Mouse (Mus musculus) heart, postnatal 36 days (tissue): ENCODE data around the gene Slc38a1. TPM values are rescaled to one million over a fixed set of nuclear protein-coding genes. Genes with fewer than 3 reads are reported as not detected.

Experiments
- DNase-seq, 2 experiments: peaks; one replicate each; pipeline ENCODE4 v3.0.0; 2021 to 2022
- intact Hi-C: fragments of 180-260 bp; cut with DNase I; formaldehyde crosslinking; loops from one replicate; pipeline ENCODE4 v1.15.1; 2025
- total RNA-seq, 2 experiments: library from RNA; stranded (reverse); gene quantifications; 2 replicates each; pipeline ENCODE4 v1.2.3; 2021

Gene Slc38a1
- total RNA-seq, 2 experiments from 2014 or later = 11.2 to 20.3 TPM

DNA sequence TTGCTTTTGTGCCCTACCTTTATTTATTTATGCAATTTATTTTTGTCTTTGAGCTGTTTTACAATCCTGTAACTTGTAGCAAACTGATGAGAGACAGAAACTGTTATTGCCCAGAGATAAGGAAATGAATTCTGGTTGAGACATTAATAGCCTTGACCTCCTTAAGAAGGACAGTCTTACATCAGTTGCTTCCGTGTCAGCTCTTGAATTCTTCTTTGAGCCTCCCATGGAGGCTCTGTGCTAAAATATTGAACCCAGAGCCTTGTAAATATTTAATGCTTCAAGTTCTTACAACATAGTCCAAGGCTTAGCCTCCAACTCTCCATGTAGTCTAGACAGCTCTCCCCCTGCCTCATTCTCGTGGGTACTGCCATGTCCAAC lies 73.7 kb downstream of the Slc38a1 start:
- intact Hi-C loops = loop anchor here (5.0 kb wide), 2 partner anchors 33 to 73 kb away; partner anchors contain the start of gene Slc38a1
- DNase-seq = no peak

DNA sequence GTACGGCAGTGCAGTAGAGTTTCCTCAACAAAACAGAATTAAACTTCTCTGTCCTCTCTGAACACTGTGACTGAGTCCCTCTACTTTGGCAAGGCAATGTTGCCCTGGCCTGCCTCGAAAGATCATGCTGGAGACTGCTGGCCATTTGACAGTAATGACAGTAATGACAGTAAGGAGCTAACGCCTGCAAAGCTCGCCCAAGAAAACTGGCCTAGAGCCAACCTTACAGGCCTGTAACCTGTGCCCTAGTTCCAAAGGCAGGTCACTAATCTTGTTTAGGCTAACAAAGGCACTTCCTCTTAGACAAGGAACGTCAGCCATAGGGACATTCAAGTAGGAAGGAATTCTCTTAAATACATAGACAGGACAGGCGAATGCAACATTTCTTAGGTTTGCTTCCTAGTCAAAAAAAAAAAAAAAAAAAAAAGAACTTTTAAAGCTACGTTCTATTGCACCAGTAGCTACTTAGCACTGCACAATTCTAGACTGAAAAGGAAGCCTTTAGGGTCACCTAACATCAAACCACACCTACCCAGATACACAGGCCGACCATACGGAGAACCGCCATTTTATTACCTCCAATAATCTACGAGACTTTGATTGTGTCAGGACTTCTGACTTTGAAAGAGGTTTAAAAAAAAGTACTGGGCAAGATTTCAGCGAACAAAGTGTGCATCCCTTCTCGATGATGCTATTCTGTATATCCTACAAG lies 74.3 kb downstream of the Slc38a1 start:
- peak; percentile 38 to 50 for DNase-seq
- intact Hi-C loops = loop anchor here (5.0 kb wide), 2 partner anchors 34 to 74 kb away; partner anchors contain the start of gene Slc38a1

DNA sequence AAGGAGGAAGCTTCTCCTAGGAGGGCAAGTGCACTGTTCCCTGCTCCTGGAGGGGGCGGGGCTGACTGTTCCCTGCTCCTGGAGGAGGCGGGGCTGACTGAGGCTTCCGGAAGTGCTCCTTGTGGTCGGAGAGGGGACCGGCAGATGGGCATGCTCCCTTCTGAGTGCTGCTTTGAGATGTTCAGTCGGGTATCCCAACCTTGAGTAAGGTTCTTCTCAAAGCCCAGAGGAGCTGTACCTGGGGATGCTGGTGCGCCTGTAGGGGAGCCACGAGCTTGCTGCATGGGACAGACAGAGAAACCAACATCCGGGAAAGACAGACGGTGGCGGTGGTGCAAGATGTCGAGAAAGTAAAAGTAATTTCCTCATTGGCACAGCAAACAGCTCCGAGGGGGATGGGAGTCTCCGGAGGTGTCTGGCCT lies 75.9 kb downstream of the Slc38a1 start:
- intact Hi-C loops = loop anchor here (5.0 kb wide), 2 partner anchors 35 to 75 kb away; partner anchors contain the start of gene Slc38a1
- peak; percentile 42 to 50 for DNase-seq

DNA sequence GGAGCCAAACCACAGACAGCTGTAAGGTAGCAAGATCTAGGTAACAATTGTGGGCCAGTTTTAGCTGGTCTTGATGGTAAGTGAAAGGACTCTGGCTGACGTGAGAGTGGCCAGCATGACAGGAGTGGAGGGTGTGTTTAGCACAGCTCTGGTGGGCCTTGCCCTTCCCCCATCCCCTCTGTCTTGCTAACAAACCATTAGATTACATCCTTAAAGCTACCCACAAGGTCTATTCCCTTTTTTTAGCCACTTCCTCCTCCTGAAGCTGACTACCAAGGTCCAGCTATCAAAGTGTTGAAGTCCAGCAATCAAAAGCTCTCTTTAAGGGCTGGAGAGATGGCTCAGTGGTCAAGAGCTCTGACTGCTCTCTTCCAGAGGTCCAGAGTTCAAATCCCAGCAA lies 78.9 kb downstream of the Slc38a1 start:
- intact Hi-C loops = no loop called here
- no peak for DNase-seq

DNA sequence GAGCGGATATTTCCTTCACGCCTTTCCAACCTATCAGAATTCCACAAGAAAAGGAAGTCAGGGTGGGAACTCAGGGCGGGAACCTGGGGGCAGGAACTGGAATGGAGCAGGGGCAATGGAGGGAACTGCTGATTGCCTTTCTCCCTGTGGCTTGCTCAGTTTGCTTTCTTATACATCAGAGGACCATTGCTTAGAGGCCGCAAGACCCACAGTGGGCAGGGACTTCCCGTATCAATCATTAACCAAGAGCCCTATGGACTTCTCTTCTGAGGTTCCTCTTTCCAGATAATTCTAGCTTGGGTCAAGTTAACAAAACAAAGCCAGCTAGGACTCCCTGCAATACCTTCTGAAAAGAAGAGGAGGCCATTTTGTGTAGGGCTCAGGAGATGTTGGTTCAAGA lies 80.2 kb downstream of the Slc38a1 start:
- intact Hi-C loops = no loop called here
- DNase-seq = no peak

DNA sequence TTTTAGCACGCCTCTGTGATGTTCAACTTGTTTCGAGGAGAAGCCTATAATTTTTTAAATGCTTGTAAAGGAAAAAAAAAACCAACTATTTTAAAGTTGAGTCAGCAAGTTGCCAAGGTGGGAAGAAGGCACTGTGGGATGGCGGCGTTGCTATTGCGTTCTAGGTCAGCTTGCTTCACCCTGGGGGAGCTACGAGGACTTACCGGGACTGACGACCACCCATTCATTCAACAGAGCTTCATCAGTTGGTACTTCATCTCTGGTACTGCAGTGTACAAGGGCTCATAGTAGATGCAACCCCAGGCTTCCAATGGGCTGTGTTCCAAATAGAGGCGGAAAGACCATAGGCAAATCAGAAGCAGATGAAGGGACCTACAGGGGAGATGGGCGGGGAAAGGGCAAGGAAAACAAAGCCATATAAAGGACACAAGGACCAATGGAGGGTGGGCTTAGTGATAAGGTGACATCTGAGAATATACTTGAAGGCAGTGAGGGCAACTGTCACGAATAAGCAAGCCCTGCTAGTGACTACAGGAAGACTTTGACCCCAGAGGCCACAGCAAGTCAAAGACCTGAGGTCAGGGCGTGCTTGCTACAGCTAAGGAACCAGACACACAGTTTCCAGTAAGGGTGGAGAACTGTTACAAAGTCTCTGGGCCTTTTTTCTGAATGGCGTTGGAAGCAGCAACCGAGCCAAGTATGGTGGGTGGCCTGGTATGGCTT lies 82.0 kb downstream of the Slc38a1 start:
- intact Hi-C loops = no loop called here
- no peak for DNase-seq

DNA sequence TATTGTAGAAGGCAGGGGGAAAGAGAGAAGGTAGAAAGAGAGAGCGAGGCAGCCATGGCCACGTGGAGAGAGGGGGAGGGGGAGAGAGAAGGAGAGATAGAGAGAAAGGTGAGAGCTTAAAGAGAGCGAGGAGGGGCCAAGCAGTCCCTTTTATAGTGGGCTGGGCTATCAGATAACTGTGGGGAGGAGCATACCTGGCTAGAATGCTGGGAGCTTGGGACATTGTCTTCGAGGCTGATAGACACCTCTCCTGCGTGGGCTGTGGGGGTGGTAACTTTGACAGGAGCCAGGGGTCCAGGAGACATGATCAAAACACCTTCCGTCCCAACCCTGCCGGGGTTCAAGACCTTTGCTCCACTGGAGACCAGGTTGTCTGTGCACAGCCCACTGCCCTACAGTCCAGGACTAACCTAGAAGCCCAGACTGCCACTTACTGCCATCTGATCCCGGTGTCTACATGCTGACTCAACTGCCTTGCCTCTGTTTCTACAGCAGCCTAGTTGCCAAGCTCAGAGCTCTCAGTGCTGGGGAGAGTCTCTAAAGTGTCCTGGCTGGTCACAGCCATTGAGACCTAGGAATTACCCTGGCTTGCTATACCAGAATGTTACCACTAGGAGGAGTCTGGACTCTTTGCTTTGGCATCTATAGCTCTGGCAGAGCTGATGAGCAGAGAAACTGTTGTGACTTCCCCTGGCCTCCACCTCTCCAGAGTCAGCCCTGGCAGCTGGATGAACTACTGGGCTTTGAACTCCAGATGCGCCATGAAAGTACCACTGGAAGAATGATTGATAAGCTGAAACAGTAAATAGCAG lies 90.9 kb downstream of the Slc38a1 start:
- intact Hi-C loops = loop anchor here (5.0 kb wide), 1 partner anchor 386 kb away; no protein-coding TSS in a partner anchor
- DNase-seq = peak; percentile 45 to 58

DNA sequence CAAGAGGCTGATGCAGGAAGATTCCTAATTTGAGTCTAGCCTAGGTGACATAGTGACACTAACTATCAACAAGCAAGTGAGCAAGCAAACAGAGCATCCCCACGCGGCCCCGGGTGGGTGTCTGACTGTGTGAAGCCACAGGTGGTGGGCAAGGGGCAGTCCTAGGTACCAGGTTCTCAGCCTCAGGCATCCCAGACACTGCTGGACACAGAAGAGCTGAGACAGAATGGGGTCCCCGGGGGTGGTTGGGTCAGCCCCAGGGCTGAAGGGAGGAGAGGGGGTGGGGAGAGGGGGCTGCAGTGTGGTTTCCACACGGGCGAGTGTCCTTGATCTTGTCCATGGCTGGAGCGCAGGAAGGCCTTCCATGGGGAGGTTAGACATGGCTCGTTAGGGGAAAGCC lies 91.6 kb downstream of the Slc38a1 start:
- no peak for DNase-seq
- intact Hi-C loops = loop anchor here (5.0 kb wide), 1 partner anchor 386 kb away; no protein-coding TSS in a partner anchor

DNA sequence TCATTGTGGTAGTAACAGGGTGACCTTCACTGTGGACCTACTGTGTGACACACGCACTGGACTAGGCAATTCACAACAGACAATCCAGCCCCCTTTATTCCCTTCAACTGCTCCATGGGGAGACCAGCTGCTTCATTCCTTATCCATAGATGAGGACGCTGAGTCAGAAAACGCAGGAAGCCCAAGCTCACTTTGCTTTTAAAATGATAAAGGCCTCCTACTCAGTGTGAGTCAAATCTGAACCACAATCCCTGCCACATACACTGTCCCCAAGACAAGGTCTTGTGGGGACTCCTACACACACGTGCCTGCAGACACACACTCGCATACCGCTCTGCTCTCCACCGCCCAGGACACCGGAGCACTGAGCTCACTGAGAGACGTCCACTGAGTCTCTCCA lies 94.3 kb downstream of the Slc38a1 start:
- DNase-seq = no peak
- intact Hi-C loops = no loop called here

DNA sequence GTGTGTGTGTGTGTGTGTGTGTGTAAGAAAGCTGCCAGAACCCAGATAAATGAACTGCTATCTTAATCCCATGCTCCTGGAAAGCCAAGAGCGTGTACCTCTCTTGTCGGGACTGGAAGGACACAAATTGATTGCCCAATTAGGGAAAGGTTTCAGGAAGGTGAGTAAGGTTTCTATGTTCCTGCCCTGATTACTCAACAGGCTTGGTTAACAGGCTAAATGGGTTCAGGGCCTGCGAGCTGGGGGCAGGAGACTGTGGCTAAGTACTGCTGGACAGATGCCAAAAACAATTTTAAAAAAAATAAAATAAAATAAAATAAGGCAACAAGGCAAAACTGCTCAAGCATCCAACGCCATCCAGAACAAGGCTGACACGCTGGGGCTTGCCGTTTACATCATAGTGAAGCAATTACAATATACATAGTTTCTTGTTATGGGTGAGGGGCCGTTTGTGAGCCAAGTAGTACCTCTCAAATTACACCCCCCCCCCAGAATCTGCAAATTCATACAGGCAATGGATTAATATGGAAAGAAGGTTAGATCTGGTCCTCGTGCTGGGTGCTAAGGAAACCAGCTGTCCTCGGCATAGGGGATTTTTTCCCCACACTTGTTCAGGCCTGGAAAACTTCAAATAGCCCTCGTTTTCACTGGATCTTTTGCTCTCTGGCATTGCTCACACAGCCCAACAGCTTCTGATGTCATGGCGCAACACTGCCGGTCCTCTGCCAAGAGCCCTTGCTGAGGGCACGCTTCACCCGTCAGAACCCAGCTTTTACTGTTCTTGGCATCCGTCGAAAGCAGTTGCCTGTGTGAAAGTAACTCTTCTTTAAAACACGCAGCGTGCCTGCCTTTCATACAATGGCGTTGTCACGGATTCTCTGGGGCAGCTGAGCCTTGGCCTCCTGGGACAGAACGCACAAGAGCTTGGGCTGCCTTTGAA lies 95.2 kb downstream of the Slc38a1 start:
- no peak for DNase-seq
- intact Hi-C loops = no loop called here

DNA sequence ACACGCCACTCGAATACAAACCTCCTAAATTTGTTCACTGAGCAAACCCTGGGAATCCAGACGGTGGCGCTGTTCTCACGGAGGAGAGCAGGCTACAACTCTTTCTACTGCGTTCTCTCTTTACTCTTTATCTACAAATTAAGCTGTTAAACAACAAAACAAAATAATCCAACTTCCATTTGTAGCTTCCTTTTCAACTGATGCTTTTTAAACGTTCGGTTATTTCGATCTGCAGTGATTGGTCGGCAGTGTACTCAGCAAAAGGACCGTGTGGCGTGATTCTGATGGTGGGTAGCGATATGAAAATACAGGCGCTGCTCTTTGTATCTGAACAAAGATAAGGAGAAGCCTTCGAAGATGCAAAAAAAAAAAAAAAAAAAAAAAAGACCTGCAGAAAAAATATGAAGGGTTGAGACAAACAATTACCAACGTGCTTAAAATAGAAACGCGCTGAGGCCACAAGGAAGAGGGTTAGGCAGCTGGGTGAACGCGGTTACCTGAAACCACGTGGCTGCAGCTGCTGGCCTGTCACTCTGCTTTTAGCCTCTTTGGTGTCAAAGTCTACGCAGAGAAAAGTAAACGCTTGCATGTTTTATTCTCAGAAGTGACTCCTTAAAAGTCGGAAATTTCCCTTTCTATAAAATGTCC lies 99.4 kb downstream of the Slc38a1 start:
- intact Hi-C loops = loop anchor here (2.0 to 5.0 kb wide), 2 partner anchors 123 to 409 kb away; no protein-coding TSS in a partner anchor
- peak; percentile 48 to 65 for DNase-seq

DNA sequence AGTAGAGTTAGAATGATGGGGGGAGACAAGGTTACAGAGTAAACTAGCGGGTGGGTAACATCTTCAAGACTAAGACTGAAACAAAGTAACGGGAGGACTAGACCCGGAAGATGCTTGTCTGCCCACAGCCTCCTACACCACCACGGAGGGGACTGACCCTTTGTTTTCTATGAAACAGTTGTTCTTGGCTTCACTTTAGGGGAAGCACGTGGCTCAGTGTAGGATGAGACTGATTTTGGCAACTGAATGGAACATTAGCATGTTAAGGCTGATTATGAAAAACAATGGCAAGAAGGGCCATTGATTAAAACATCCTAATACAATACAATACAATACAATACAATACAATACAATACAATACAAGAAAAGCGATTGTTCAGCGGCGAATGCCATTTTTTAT lies 100.6 kb downstream of the Slc38a1 start:
- DNase-seq = no peak
- intact Hi-C loops = loop anchor here (2.0 to 5.0 kb wide), 2 partner anchors 125 to 410 kb away; no protein-coding TSS in a partner anchor

DNA sequence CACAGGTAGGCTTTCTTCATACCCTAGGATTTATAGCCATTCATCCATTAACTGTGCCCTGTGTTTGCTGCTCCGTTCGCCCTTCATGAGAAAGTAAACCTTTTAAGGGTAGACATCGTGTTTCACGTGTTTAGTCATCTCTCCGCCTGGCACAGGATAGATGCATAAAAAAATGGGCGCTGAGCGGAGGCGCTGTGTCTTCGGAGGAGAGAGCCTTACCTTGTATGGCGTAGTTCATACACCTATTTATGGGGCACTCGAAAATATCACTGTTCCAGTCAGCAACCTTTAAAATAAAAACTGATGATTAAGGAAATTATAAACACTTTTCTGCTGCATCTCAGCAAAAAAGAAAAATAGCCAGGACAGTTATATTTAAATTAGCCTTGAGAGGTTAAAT lies 105.4 kb downstream of the Slc38a1 start:
- intact Hi-C loops = loop anchor here (10.0 kb wide), 1 partner anchor 648 kb away; no protein-coding TSS in a partner anchor

DNA sequence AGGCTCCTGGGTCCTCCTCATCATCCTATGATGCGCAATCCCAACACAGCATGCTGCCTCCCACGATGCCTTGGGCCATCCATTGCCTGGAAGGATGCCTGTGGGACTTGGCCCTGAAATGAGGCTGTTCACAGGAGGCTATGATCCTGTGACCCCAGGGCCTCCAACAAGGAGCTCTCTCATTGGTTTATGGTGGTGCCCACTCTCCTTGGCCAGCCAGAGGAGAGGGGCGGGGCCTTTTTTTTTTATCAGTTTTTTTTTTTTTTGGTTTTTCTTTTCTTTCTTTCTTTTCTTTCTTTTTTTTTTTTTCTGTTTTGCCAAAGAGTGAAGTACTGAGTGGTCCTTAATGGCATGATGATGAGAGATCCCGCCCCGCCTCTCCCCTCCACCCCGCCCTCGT lies 106.3 kb downstream of the Slc38a1 start:
- DNase-seq = no peak
- intact Hi-C loops = loop anchor here (10.0 kb wide), 1 partner anchor 648 kb away; no protein-coding TSS in a partner anchor

More for the DNA sequence above, 105.4 kb downstream of the Slc38a1 start:
- DNase-seq = no peak

DNA sequence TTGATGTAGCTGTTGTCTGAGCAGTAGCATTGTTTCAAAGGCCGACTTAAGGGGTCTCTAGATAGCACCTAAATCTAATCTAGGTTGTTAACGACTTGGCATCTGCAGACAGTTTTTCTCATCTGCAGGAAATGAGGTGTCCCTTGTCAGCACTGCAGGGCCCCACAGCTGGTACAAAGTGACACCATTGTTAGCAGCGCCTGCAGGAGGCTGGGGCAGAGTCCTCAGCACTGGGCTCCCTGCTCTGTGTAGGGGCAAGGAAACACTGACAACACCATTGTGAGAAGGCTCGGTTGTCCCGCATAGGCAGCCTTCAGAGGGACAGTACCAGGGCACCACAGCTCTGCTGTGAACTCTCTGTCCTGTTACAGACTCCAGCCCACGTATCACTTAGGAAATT lies 115.0 kb downstream of the Slc38a1 start:
- DNase-seq = no peak
- intact Hi-C loops = no loop called here

DNA sequence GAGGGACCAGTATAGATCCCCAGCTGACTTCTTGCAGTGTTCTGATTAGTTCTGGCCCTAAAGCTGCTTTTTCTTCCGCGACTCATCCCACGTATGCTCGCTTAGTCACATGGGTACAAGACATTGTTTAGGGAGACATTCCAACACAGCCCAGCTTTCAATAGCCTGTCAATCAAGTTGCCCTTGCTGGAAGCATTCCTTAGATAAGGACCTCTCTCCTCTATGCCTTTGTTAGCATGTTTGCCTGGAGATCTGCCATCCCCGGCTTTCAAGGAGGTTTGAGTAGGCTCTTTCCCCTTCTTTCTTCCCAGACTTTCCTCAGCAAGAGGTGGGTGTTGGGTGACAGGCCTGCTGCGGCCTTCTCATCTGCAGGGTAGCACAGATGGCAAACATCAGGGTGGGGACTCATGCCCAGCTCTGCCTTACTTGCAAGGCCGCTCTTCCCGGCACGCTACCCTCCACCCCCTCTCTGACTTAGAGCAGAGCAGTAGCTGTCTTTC lies 118.4 kb downstream of the Slc38a1 start:
- DNase-seq = peak in 1 of 2 experiments; percentile 14
- intact Hi-C loops = no loop called here
